Mouse (Mus musculus): ENCODE data around the gene Rbx1. TPM values are rescaled to one million over a fixed set of nuclear protein-coding genes. Genes with fewer than 3 reads are reported as not detected.
"Not testable (repeated sequence)": the region's sequence is repeated elsewhere in the genome, so short reads cannot be mapped to it uniquely, and the experiment has no call there.

The Rbx1 gene
- polyA plus RNA-seq, 1 experiment from 2014 or later = 432 TPM

- Histone ChIP-seq H3K4me1 (ENCODE audit: control insufficient read depth, insufficient read depth, low read length) (no peaks in the 10 kb centered on the region), H3K9me3 (replicated peaks; ENCODE audit: control insufficient read depth, low read length) (no peaks in the 10 kb centered on the region), H3K4me3 (replicated peaks; ENCODE audit: low read length) (no peak overlapping the region), H3K27ac (ENCODE audit: low read length) (no peak overlapping the region), H3K4me2 (ENCODE audit: low read depth, low read length) (no peak overlapping the region), H3K36me3 (ENCODE audit: control insufficient read depth, insufficient read depth, low read length) (0 out of 2 replicates have a peak, but pooled peaks cover 4% of the 10 kb centered on the region), H3K27me3 (ENCODE audit: control insufficient read depth, insufficient read depth, low read length) (no peaks in the 10 kb centered on the region), H3K9ac (ENCODE audit: low read length) (no peak overlapping the region)
- ATAC-seq (ENCODE audit: insufficient read depth, low FRiP score) = no peak
- 60% methylated on average over 21 of the region's 21 CpGs for WGBS
Measured at GRCm38 (mm10) chr15:81479446-81480213, 13.5 kb downstream of the Rbx1 start.

- WGBS = 78% methylated on average over 3 of the region's 3 CpGs
- H3K9ac ChIP-seq (ENCODE audit: low read length); ATAC-seq (ENCODE audit: insufficient read depth, low FRiP score); H3K4me3 ChIP-seq (replicated peaks; ENCODE audit: low read length); H3K27ac ChIP-seq (ENCODE audit: low read length); H3K27me3 ChIP-seq (ENCODE audit: control insufficient read depth, insufficient read depth, low read length); H3K36me3 ChIP-seq (ENCODE audit: control insufficient read depth, insufficient read depth, low read length); H3K9me3 ChIP-seq (replicated peaks; ENCODE audit: control insufficient read depth, low read length); H3K4me2 ChIP-seq (ENCODE audit: low read depth, low read length); H3K4me1 ChIP-seq (ENCODE audit: control insufficient read depth, insufficient read depth, low read length): not testable (repeated sequence)
Measured at GRCm38 (mm10) chr15:81480284-81480683, 14.2 kb downstream of the Rbx1 start.

GRCm38 (mm10) chr15:81480977-81481379, 14.9 kb downstream of the Rbx1 start:
- Histone ChIP-seq H3K4me3 (replicated peaks; ENCODE audit: low read length) (peak overlapping the region; percentile 34), H3K27me3 (ENCODE audit: control insufficient read depth, insufficient read depth, low read length) (no peaks in the 10 kb centered on the region), H3K27ac (ENCODE audit: low read length) (no peak overlapping the region), H3K9ac (ENCODE audit: low read length) (0 out of 2 replicates have a peak overlapping the region, but pooled peaks have one; percentile 37), H3K36me3 (ENCODE audit: control insufficient read depth, insufficient read depth, low read length) (no peaks in the 10 kb centered on the region), H3K4me2 (ENCODE audit: low read depth, low read length) (peak overlapping the region; percentile 54), H3K4me1 (ENCODE audit: control insufficient read depth, insufficient read depth, low read length) (no peaks in the 10 kb centered on the region), H3K9me3 (replicated peaks; ENCODE audit: control insufficient read depth, low read length) (no peaks in the 10 kb centered on the region)
- peak; percentile 69 for ATAC-seq (ENCODE audit: insufficient read depth, low FRiP score)
- 8% methylated on average over 13 of the region's 13 CpGs for WGBS

- Histone ChIP-seq H3K4me1 (ENCODE audit: control insufficient read depth, insufficient read depth, low read length) (no peaks in the 10 kb centered on the region), H3K4me2 (ENCODE audit: low read depth, low read length) (no peak overlapping the region), H3K27ac (ENCODE audit: low read length) (no peak overlapping the region), H3K9ac (ENCODE audit: low read length) (no peak overlapping the region), H3K27me3 (ENCODE audit: control insufficient read depth, insufficient read depth, low read length) (no peaks in the 10 kb centered on the region), H3K36me3 (ENCODE audit: control insufficient read depth, insufficient read depth, low read length) (no peaks in the 10 kb centered on the region), H3K4me3 (replicated peaks; ENCODE audit: low read length) (no peak overlapping the region), H3K9me3 (replicated peaks; ENCODE audit: control insufficient read depth, low read length) (no peaks in the 10 kb centered on the region)
- ATAC-seq (ENCODE audit: insufficient read depth, low FRiP score) = no peak
- 79% methylated on average over 2 of the region's 2 CpGs for WGBS
Measured at GRCm38 (mm10) chr15:81482966-81483365, 16.9 kb downstream of the Rbx1 start.

GRCm38 (mm10) chr15:81483691-81484090, 17.6 kb downstream of the Rbx1 start:
- Histone ChIP-seq H3K27ac (ENCODE audit: low read length) (no peak overlapping the region), H3K4me2 (ENCODE audit: low read depth, low read length) (no peak overlapping the region), H3K9ac (ENCODE audit: low read length) (no peak overlapping the region), H3K4me3 (replicated peaks; ENCODE audit: low read length) (no peak overlapping the region), H3K27me3 (ENCODE audit: control insufficient read depth, insufficient read depth, low read length) (no peaks in the 10 kb centered on the region), H3K4me1 (ENCODE audit: control insufficient read depth, insufficient read depth, low read length) (no peaks in the 10 kb centered on the region), H3K36me3 (ENCODE audit: control insufficient read depth, insufficient read depth, low read length) (no peaks in the 10 kb centered on the region), H3K9me3 (replicated peaks; ENCODE audit: control insufficient read depth, low read length) (no peaks in the 10 kb centered on the region)
- ATAC-seq (ENCODE audit: insufficient read depth, low FRiP score) = no peak
- WGBS = 81% methylated on average over 6 of the region's 6 CpGs

GRCm38 (mm10) chr15:81485483-81485882, 19.4 kb downstream of the Rbx1 start:
- Histone ChIP-seq H3K9ac (ENCODE audit: low read length) (no peak overlapping the region), H3K4me2 (ENCODE audit: low read depth, low read length) (no peak overlapping the region), H3K9me3 (replicated peaks; ENCODE audit: control insufficient read depth, low read length) (no peaks in the 10 kb centered on the region), H3K4me1 (ENCODE audit: control insufficient read depth, insufficient read depth, low read length) (no peaks in the 10 kb centered on the region), H3K4me3 (replicated peaks; ENCODE audit: low read length) (no peak overlapping the region), H3K36me3 (ENCODE audit: control insufficient read depth, insufficient read depth, low read length) (no peaks in the 10 kb centered on the region), H3K27me3 (ENCODE audit: control insufficient read depth, insufficient read depth, low read length) (no peaks in the 10 kb centered on the region), H3K27ac (ENCODE audit: low read length) (no peak overlapping the region)
- 80% methylated on average over 4 of the region's 4 CpGs for WGBS
- ATAC-seq (ENCODE audit: insufficient read depth, low FRiP score) = no peak

- Histone ChIP-seq H3K27me3 (ENCODE audit: control insufficient read depth, insufficient read depth, low read length) (no peaks in the 10 kb centered on the region), H3K9me3 (replicated peaks; ENCODE audit: control insufficient read depth, low read length) (no peaks in the 10 kb centered on the region), H3K27ac (ENCODE audit: low read length) (no peak overlapping the region), H3K4me2 (ENCODE audit: low read depth, low read length) (no peak overlapping the region), H3K9ac (ENCODE audit: low read length) (no peak overlapping the region), H3K4me3 (replicated peaks; ENCODE audit: low read length) (no peak overlapping the region), H3K4me1 (ENCODE audit: control insufficient read depth, insufficient read depth, low read length) (no peaks in the 10 kb centered on the region), H3K36me3 (ENCODE audit: control insufficient read depth, insufficient read depth, low read length) (no peaks in the 10 kb centered on the region)
- WGBS = 88% methylated on average over 2 of the region's 2 CpGs
- ATAC-seq (ENCODE audit: insufficient read depth, low FRiP score) = no peak
Measured at GRCm38 (mm10) chr15:81503466-81503865, 37.4 kb downstream of the Rbx1 start.

GRCm38 (mm10) chr15:81503995-81504394, 37.9 kb downstream of the Rbx1 start:
- no peak for ATAC-seq (ENCODE audit: insufficient read depth, low FRiP score)
- no peaks in the 10 kb centered on the region for H3K9me3 ChIP-seq (replicated peaks; ENCODE audit: control insufficient read depth, low read length)
- no peak overlapping the region for H3K4me2 ChIP-seq (ENCODE audit: low read depth, low read length)
- H3K36me3 ChIP-seq (ENCODE audit: control insufficient read depth, insufficient read depth, low read length) = no peaks in the 10 kb centered on the region
- no peak overlapping the region for H3K9ac ChIP-seq (ENCODE audit: low read length)
- no peaks in the 10 kb centered on the region for H3K4me1 ChIP-seq (ENCODE audit: control insufficient read depth, insufficient read depth, low read length)
- H3K27ac ChIP-seq (ENCODE audit: low read length) = no peak overlapping the region
- no peak overlapping the region for H3K4me3 ChIP-seq (replicated peaks; ENCODE audit: low read length)
- H3K27me3 ChIP-seq (ENCODE audit: control insufficient read depth, insufficient read depth, low read length) = no peaks in the 10 kb centered on the region
- 79% methylated on average over 2 of the region's 2 CpGs for WGBS

GRCm38 (mm10) chr15:81507201-81507600, 41.1 kb downstream of the Rbx1 start:
- H3K4me2 ChIP-seq (ENCODE audit: low read depth, low read length) = no peak overlapping the region
- no peak for ATAC-seq (ENCODE audit: insufficient read depth, low FRiP score)
- H3K4me1 ChIP-seq (ENCODE audit: control insufficient read depth, insufficient read depth, low read length) = peaks cover 8% of the 10 kb centered on the region
- no peaks in the 10 kb centered on the region for H3K9me3 ChIP-seq (replicated peaks; ENCODE audit: control insufficient read depth, low read length)
- H3K36me3 ChIP-seq (ENCODE audit: control insufficient read depth, insufficient read depth, low read length) = no peaks in the 10 kb centered on the region
- H3K27ac ChIP-seq (ENCODE audit: low read length) = no peak overlapping the region
- no peak overlapping the region for H3K9ac ChIP-seq (ENCODE audit: low read length)
- no peak overlapping the region for H3K4me3 ChIP-seq (replicated peaks; ENCODE audit: low read length)
- no peaks in the 10 kb centered on the region for H3K27me3 ChIP-seq (ENCODE audit: control insufficient read depth, insufficient read depth, low read length)

All from stomach, embryonic 16.5 days (tissue).